Mouse (Mus musculus): ENCODE results near the gene Ucn2. TPM values are rescaled to one million over a fixed set of nuclear protein-coding genes. Genes with fewer than 3 reads are reported as not detected.
A peak's percentile ranks its signal among the peaks of the same experiment; 100 is the strongest.

The Ucn2 gene
- polyA plus RNA-seq (2012; ENCODE audit: insufficient read depth, insufficient read length, low replicate concordance, missing spikeins), result not detected in 2 replicates

DNA sequence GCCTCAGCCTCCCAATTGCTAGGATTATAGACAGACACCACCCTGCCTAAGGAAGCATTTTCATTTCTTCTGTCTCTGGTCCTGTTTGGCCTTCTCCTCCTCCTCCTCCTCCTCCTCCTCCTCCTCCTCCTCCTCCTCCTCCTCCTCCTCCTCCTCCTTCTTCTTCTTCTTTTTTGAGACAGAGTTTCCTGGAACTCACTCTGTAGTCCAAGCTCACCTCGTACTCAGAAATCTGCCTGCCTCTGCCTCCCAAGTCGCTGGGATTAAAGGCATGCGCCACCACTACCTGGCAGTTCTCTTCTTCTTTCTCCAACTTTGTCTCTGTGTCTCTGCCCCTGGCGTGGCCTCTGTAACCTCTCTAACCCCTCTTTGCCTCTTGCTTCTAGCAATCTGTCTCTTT is at the start of gene Ucn2:
Gene Ucn2 (plus strand): TSS at position 301 of the 400 bp plus-strand sequence.
- no peak within 1 kb of the TSS for H3K27ac ChIP-seq (ENCODE audit: insufficient read depth, low read depth, low read length)
- no peak within 1 kb of the TSS for H3K4me3 ChIP-seq (ENCODE audit: insufficient read depth, low read depth, low read length)
- H3K4me1 ChIP-seq (ENCODE audit: control insufficient read depth, insufficient read depth, low read length), result peaks cover 18% of the 10 kb centered on the region; the same call in 1 of the 2 replicates
- TF ChIP-seq POLR2A (IDR thresholded peaks at IDR 0.05; ENCODE audit: insufficient read depth, low read depth, low read length) (no peak), CTCF (IDR thresholded peaks at IDR 0.05; ENCODE audit: insufficient read depth, low read depth, low read length) (no peak)
- 100% methylated on average over 4 of the region's 4 CpGs for WGBS

DNA sequence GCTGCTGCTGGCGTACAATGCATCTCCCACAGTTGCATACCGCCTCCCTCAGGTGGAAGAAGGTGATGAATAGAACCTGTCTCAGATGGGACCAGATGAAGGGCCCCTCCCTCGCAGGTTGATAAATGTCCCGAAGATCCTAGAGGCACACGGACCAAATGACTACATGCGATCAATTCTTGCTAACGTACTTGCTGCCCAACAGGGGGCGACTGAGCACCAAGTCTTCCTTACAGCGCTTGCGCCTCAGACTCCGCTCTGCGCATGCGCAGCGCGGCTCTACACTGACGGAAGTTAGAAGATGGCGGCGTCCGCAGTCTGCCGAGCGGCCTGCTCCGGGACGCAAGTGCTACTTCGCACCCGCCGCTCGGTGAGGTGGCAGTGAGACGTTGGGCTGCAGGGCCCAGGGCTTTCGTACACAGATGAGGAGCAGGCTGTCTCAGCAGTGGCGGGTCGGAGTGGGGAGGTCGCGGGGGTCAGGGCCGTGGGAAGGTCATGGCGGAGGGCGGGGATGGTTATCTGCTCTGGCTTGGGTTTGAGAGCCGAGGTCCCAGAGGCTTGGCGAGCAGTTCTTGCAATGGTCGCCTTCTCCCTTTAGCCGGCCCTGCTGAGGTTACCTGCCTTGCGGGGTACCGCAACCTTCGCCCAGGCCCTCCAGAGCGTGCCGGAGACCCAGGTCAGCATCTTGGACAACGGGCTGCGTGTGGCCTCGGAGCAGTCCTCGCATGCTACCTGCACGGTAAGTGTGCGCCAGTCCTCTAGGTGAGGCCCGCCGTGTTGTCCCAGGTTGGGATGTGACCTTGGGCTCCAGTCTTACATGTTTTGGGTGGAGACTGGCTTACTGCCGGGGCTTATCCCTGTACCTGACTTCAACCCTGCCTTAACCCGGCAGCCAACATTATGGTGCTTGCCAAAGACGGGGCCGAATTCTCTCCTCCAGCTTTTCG is 49.1 kb upstream of the Ucn2 start, which contains the start of gene Uqcrc1:
Gene Uqcrc1 (plus strand): TSS at position 216 of the 947 bp plus-strand sequence.
- peak within 1 kb of the TSS; percentile 59 for H3K4me3 ChIP-seq (ENCODE audit: insufficient read depth, low read depth, low read length)
- H3K4me1 ChIP-seq (ENCODE audit: control insufficient read depth, insufficient read depth, low read length), result peaks cover 3% of the 10 kb centered on the region; the same call in 1 of the 2 replicates
- peak within 1 kb of the TSS; percentile 52 for H3K27ac ChIP-seq (ENCODE audit: insufficient read depth, low read depth, low read length)
- TF ChIP-seq CTCF (IDR thresholded peaks at IDR 0.05; ENCODE audit: insufficient read depth, low read depth, low read length), result peak; percentile 77
- TF ChIP-seq POLR2A (IDR thresholded peaks at IDR 0.05; ENCODE audit: insufficient read depth, low read depth, low read length), result peak; percentile 94
- under 1% methylated on average over 58 of the region's 58 CpGs for WGBS

GRCm38 (mm10) chr9:108945111-108945510 is 40.7 kb upstream of the Ucn2 start:
- H3K4me3 ChIP-seq (ENCODE audit: insufficient read depth, low read depth, low read length), result no peak overlapping the region
- peaks cover 20% of the 10 kb centered on the region for H3K4me1 ChIP-seq (ENCODE audit: control insufficient read depth, insufficient read depth, low read length)
- H3K27ac ChIP-seq (ENCODE audit: insufficient read depth, low read depth, low read length), result no peak overlapping the region
- TF ChIP-seq POLR2A (IDR thresholded peaks at IDR 0.05; ENCODE audit: insufficient read depth, low read depth, low read length) (no peak), CTCF (IDR thresholded peaks at IDR 0.05; ENCODE audit: insufficient read depth, low read depth, low read length) (no peak)
- 48% methylated on average over 9 of the region's 9 CpGs for WGBS

DNA sequence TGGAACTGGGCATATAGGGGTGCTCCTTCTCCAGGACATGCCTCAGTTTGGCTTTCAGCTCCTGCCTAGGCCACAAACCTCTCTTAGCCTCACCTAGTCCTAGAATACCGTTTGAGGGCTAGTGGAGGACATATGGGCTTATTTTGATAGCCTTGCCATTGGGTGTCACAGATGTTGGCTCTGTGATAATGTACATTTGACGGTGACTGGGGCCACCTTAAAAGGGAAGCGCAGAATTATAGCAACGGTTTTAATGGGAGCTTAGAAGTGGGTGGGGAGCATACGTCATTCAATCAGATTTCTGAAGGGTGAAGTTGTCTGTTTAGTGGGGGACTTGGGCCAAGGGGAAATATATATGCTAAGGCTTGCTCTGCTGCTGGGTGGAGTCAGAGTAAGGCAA is 40.2 kb upstream of the Ucn2 start:
- Histone ChIP-seq H3K4me3 (ENCODE audit: insufficient read depth, low read depth, low read length) (no peak overlapping the region), H3K27ac (ENCODE audit: insufficient read depth, low read depth, low read length) (no peak overlapping the region), H3K4me1 (ENCODE audit: control insufficient read depth, insufficient read depth, low read length) (peaks cover 21% of the 10 kb centered on the region)
- WGBS, result 84% methylated on average over 5 of the region's 5 CpGs
- TF ChIP-seq CTCF (IDR thresholded peaks at IDR 0.05; ENCODE audit: insufficient read depth, low read depth, low read length) (no peak), POLR2A (IDR thresholded peaks at IDR 0.05; ENCODE audit: insufficient read depth, low read depth, low read length) (no peak)

- Histone ChIP-seq H3K4me3 (ENCODE audit: insufficient read depth, low read depth, low read length) (no peak overlapping the region), H3K27ac (ENCODE audit: insufficient read depth, low read depth, low read length) (no peak overlapping the region), H3K4me1 (ENCODE audit: control insufficient read depth, insufficient read depth, low read length) (peaks cover 25% of the 10 kb centered on the region)
- 79% methylated on average over 13 of the region's 13 CpGs for WGBS
- TF ChIP-seq POLR2A (IDR thresholded peaks at IDR 0.05; ENCODE audit: insufficient read depth, low read depth, low read length) (no peak), CTCF (IDR thresholded peaks at IDR 0.05; ENCODE audit: insufficient read depth, low read depth, low read length) (no peak)
These were observed 36.4 kb upstream of the Ucn2 start for GRCm38 (mm10) chr9:108949231-108949966.

DNA sequence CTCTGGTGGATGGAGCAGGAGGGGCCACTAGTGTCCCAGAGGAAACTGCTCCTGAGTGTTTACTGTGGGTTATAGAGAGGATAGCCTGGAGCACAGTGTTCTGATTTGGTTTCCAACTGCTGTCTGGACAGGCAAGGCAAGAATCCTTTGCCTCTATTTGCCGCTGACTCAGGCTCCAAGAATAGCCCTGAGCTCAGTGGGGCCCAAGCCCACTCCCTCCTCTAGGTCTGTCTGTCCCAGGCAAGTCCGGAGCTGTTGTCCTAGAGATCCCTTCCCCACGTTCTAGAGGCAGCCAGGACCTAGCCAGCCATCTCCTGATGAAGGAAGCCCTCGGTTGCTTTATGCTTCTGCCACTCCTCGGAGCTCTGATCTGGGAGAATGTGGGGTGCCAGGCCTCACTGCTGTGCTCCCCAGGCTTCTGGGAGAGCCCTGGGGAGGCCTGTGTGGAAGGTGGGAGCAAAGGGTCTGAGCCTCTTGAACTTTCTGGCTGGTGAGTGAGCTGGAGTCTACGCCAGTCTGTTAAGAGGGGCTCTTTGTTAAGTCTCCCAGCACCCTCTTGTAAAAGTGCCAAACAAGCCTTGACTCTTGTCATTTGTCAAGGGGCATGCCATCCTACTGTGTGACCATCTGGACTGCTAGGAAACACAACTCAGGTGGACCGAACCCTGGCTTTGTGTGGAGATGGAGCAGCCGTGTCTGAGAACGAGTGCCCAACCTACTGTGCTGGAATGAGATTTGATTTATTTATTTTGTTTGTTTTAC is 35.7 kb upstream of the Ucn2 start:
- WGBS, result 80% methylated on average over 9 of the region's 9 CpGs
- no peak for TF ChIP-seq POLR2A (IDR thresholded peaks at IDR 0.05; ENCODE audit: insufficient read depth, low read depth, low read length)
- no peak for TF ChIP-seq CTCF (IDR thresholded peaks at IDR 0.05; ENCODE audit: insufficient read depth, low read depth, low read length)
- Histone ChIP-seq H3K4me1 (ENCODE audit: control insufficient read depth, insufficient read depth, low read length) (peaks cover 19% of the 10 kb centered on the region), H3K4me3 (ENCODE audit: insufficient read depth, low read depth, low read length) (no peak overlapping the region), H3K27ac (ENCODE audit: insufficient read depth, low read depth, low read length) (no peak overlapping the region)

GRCm38 (mm10) chr9:108953081-108953636 is 32.7 kb upstream of the Ucn2 start, which contains the start of gene Col7a1:
TSS of gene Col7a1 (plus strand) at chr9:108953586.
- no peak within 1 kb of the TSS for H3K27ac ChIP-seq (ENCODE audit: insufficient read depth, low read depth, low read length)
- no peak within 1 kb of the TSS for H3K4me3 ChIP-seq (ENCODE audit: insufficient read depth, low read depth, low read length)
- H3K4me1 ChIP-seq (ENCODE audit: control insufficient read depth, insufficient read depth, low read length), result peaks cover 17% of the 10 kb centered on the region; the same call in 1 of the 2 replicates
- 11% methylated on average over 15 of the region's 15 CpGs for WGBS
- TF ChIP-seq CTCF (IDR thresholded peaks at IDR 0.05; ENCODE audit: insufficient read depth, low read depth, low read length) (no peak), POLR2A (IDR thresholded peaks at IDR 0.05; ENCODE audit: insufficient read depth, low read depth, low read length) (no peak)

DNA sequence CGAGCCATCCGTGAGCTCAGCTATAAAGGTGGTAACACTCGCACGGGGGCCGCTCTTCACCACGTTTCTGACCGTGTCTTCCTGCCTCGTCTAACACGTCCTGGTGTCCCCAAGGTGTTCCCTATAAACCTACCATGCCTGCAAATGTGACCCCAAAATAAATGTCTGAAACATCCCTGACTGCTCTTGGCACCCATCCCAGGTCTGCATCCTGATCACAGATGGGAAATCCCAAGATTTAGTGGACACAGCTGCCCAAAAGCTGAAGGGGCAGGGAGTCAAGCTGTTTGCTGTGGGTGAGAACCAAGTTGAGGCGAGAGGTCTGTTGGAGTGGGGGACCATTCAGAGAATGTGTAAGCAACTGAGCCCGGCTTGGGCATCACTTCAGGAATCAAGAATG is 30.6 kb upstream of the Ucn2 start:
- 91% methylated on average over 11 of the region's 11 CpGs for whole genome bisulfite sequencing
- peaks cover 7% of the 10 kb centered on the region; the same call in 1 of the 2 replicates for H3K4me1 ChIP-seq (ENCODE audit: control insufficient read depth, insufficient read depth, low read length)
- H3K27ac ChIP-seq (ENCODE audit: insufficient read depth, low read depth, low read length), result no peak overlapping the region
- TF ChIP-seq CTCF (IDR thresholded peaks at IDR 0.05; ENCODE audit: insufficient read depth, low read depth, low read length) (no peak), POLR2A (IDR thresholded peaks at IDR 0.05; ENCODE audit: insufficient read depth, low read depth, low read length) (no peak)
- H3K4me3 ChIP-seq (ENCODE audit: insufficient read depth, low read depth, low read length), result no peak overlapping the region
